Mouse (Mus musculus) hindbrain, embryonic 16.5 days (tissue): Measurements from ENCODE around the gene Ier5l. TPM values are rescaled to one million over a fixed set of nuclear protein-coding genes. Genes with fewer than 3 reads are reported as not detected.

Source experiments
- ATAC-seq: fragments of 200-750 bp; cut with Nextera tagmentation; 2 replicates; pipeline ENCODE4 v1.8.0; 2017; ENCODE audit warnings: moderate TSS enrichment, moderate library complexity
- H3K27ac ChIP-seq: fragments of 300-500 bp; sonication (generic); 2 replicates; pipeline ENCODE4 v1.5.1; 2014; ENCODE audit warnings: low read depth, mild to moderate bottlenecking, control low read depth, low read length, moderate library complexity
- H3K27me3 ChIP-seq: fragments of 300-500 bp; sonication (generic); replicated peaks from 2 replicates; pipeline ENCODE4 v1.6.1; 2014; ENCODE audit warnings: low read length; ENCODE audit not compliant: control insufficient read depth, insufficient read depth
- H3K36me3 ChIP-seq: fragments of 300-500 bp; sonication (generic); 2 replicates; pipeline ENCODE4 v1.6.1; 2014; ENCODE audit warnings: mild to moderate bottlenecking, low read length, moderate library complexity, mixed read lengths; ENCODE audit not compliant: control insufficient read depth, insufficient read depth
- H3K4me1 ChIP-seq: fragments of 300-500 bp; sonication (generic); 2 replicates; pipeline ENCODE4 v1.6.1; 2014; ENCODE audit warnings: low read depth, low read length; ENCODE audit not compliant: control insufficient read depth, insufficient read depth
- H3K4me2 ChIP-seq: fragments of 300-500 bp; sonication (generic); 2 replicates; pipeline ENCODE4 v1.6.1; 2014; ENCODE audit warnings: mild to moderate bottlenecking, low read length, control low read depth, moderate library complexity
- H3K4me3 ChIP-seq: fragments of 300-500 bp; sonication (generic); 2 replicates; pipeline ENCODE4 v1.5.1; 2014; ENCODE audit warnings: mild to moderate bottlenecking, low read length, control low read depth, moderate library complexity
- H3K9ac ChIP-seq: fragments of 300-500 bp; sonication (generic); 2 replicates; pipeline ENCODE4 v1.6.1; 2014; ENCODE audit warnings: low read depth, mild to moderate bottlenecking, control low read depth, low read length, moderate library complexity
- H3K9me3 ChIP-seq: fragments of 300-500 bp; sonication (generic); 2 replicates; pipeline ENCODE4 v1.6.1; 2014; ENCODE audit warnings: mild to moderate bottlenecking, low read length, moderate library complexity; ENCODE audit not compliant: control insufficient read depth
- WGBS: fragments of 180-500 bp; shearing (Covaris S2); extraction: QIAGEN DNeasy Blood & Tissue Kit; methylation state at CpG from one replicate; pipeline ENCODE4 v1.1.7; 2014; 5-methylcytosine and 5-hydroxymethylcytosine counted together
- polyA plus RNA-seq: library from polyadenylated mRNA; unstranded; fragments of >200 nt; fragmentation: Nextera tagmentation; extraction: Ambion mirVana; gene quantifications from 2 replicates; pipeline ENCODE4 v1.2.1, GENCODE M21; 2015

Ier5l gene
- 1.2 and 1.4 TPM in 2 replicates for polyA plus RNA-seq

- H3K4me3 ChIP-seq, result peak within 1 kb of the TSS; percentile 85
- peak within 1 kb of the TSS; percentile 100 for H3K4me2 ChIP-seq
- WGBS, result 0% methylated on average over 23 of the region's 37 CpGs
- H3K9ac ChIP-seq, result peak within 1 kb of the TSS; percentile 94
- peak within 1 kb of the TSS; percentile 89 for H3K27ac ChIP-seq
- ATAC-seq, result peak; percentile 93
- peaks cover 17% of the 10 kb centered on the region for H3K4me1 ChIP-seq
- H3K36me3 ChIP-seq, result no peaks in the 10 kb centered on the region
- H3K27me3 ChIP-seq, result no peaks in the 10 kb centered on the region
- H3K9me3 ChIP-seq, result no peaks in the 10 kb centered on the region
Observed at GRCm38 (mm10) chr2:30474039-30474438, at the start of gene Ier5l. Gene Ier5l (minus strand): TSS chr2:30474219.

GRCm38 (mm10) chr2:30523727-30524126 is 49.7 kb upstream of the Ier5l start:
- Histone ChIP-seq H3K4me3 (no peak overlapping the region), H3K4me1 (no peaks in the 10 kb centered on the region), H3K9ac (no peak overlapping the region), H3K27ac (no peak overlapping the region), H3K4me2 (no peak overlapping the region), H3K9me3 (no peaks in the 10 kb centered on the region), H3K27me3 (no peaks in the 10 kb centered on the region), H3K36me3 (no peaks in the 10 kb centered on the region)
- 72% methylated on average over 8 of the region's 8 CpGs for WGBS
- ATAC-seq, result no peak

- WGBS, result 50% methylated on average over 16 of the region's 16 CpGs
- H3K9me3 ChIP-seq, result no peaks in the 10 kb centered on the region
- no peak for ATAC-seq
- H3K4me1 ChIP-seq, result peaks cover 3% of the 10 kb centered on the region; the same call in 1 of the 2 replicates
- no peaks in the 10 kb centered on the region for H3K27me3 ChIP-seq
- no peaks in the 10 kb centered on the region for H3K36me3 ChIP-seq
- H3K9ac ChIP-seq, result peak overlapping the region; percentile 17; the same call in 1 of the 2 replicates
- no peak overlapping the region for H3K4me2 ChIP-seq
- no peak overlapping the region for H3K4me3 ChIP-seq
- no peak overlapping the region for H3K27ac ChIP-seq
Observed at GRCm38 (mm10) chr2:30510711-30511380, 36.8 kb upstream of the Ier5l start.

GRCm38 (mm10) chr2:30507138-30507727 is 33.2 kb upstream of the Ier5l start:
- peaks cover 3% of the 10 kb centered on the region; the same call in 1 of the 2 replicates for H3K4me1 ChIP-seq
- no peak overlapping the region for H3K27ac ChIP-seq
- H3K9ac ChIP-seq, result no peak overlapping the region
- no peak overlapping the region for H3K4me3 ChIP-seq
- H3K36me3 ChIP-seq, result no peaks in the 10 kb centered on the region
- WGBS, result 66% methylated on average over 11 of the region's 11 CpGs
- no peaks in the 10 kb centered on the region for H3K27me3 ChIP-seq
- no peak for ATAC-seq
- no peak overlapping the region for H3K4me2 ChIP-seq
- H3K9me3 ChIP-seq, result no peaks in the 10 kb centered on the region

GRCm38 (mm10) chr2:30503677-30504621 is 29.9 kb upstream of the Ier5l start:
- 0 out of 2 replicates have a peak, but pooled peaks have one; percentile 54 for ATAC-seq
- Histone ChIP-seq H3K4me2 (no peak overlapping the region), H3K27me3 (no peaks in the 10 kb centered on the region), H3K27ac (peak overlapping the region; percentile 14; the same call in 1 of the 2 replicates), H3K9ac (0 out of 2 replicates have a peak overlapping the region, but pooled peaks have one; percentile 13), H3K36me3 (no peaks in the 10 kb centered on the region), H3K4me1 (no peaks in the 10 kb centered on the region), H3K9me3 (no peaks in the 10 kb centered on the region), H3K4me3 (no peak overlapping the region)
- 45% methylated on average over 23 of the region's 23 CpGs for WGBS

GRCm38 (mm10) chr2:30501701-30502100 is 27.7 kb upstream of the Ier5l start:
- 84% methylated on average over 7 of the region's 7 CpGs for WGBS
- H3K4me2 ChIP-seq, result no peak overlapping the region
- no peak overlapping the region for H3K27ac ChIP-seq
- H3K36me3 ChIP-seq, result no peaks in the 10 kb centered on the region
- no peak overlapping the region for H3K4me3 ChIP-seq
- H3K9ac ChIP-seq, result no peak overlapping the region
- no peaks in the 10 kb centered on the region for H3K4me1 ChIP-seq
- ATAC-seq, result no peak
- H3K27me3 ChIP-seq, result no peaks in the 10 kb centered on the region
- no peaks in the 10 kb centered on the region for H3K9me3 ChIP-seq

- H3K9me3 ChIP-seq, result no peaks in the 10 kb centered on the region
- H3K4me1 ChIP-seq, result peaks cover 4% of the 10 kb centered on the region
- H3K36me3 ChIP-seq, result no peaks in the 10 kb centered on the region
- peak overlapping the region; percentile 40 for H3K4me3 ChIP-seq
- 27% methylated on average over 22 of the region's 22 CpGs for WGBS
- peak overlapping the region; percentile 69 for H3K4me2 ChIP-seq
- peak overlapping the region; percentile 48 for H3K9ac ChIP-seq
- peak overlapping the region; percentile 65; the same call in 1 of the 2 replicates for H3K27ac ChIP-seq
- no peaks in the 10 kb centered on the region for H3K27me3 ChIP-seq
- ATAC-seq, result peak; percentile 97
Observed at GRCm38 (mm10) chr2:30495909-30496861, 22.2 kb upstream of the Ier5l start.
